Mouse (Mus musculus): ENCODE data around the gene Eng.

- TF ChIP-seq POLR2A (IDR thresholded peaks at IDR 0.05; ENCODE audit: insufficient read length, low read depth) (no peak), SRF (IDR thresholded peaks at IDR 0.05; ENCODE audit: control insufficient read depth, insufficient read length, low read depth) (no peak), POLR2AphosphoS2 (IDR thresholded peaks at IDR 0.05; ENCODE audit: insufficient read length, low read depth) (no peak), REST (IDR thresholded peaks at IDR 0.05; ENCODE audit: insufficient read depth, insufficient read length) (no peak), MYOD1 (IDR thresholded peaks at IDR 0.05; ENCODE audit: control insufficient read depth in 1 of 3, insufficient read length in 2 of 3, low read depth in 2 of 3) (no peak), MAX (IDR thresholded peaks at IDR 0.05; ENCODE audit: low read depth) (no peak), USF1 (IDR thresholded peaks at IDR 0.05; ENCODE audit: low read depth) (no peak), E2F4 (IDR thresholded peaks at IDR 0.05; ENCODE audit: insufficient read depth) (no peak), TCF3 (IDR thresholded peaks at IDR 0.05; ENCODE audit: insufficient read length, low read depth) (no peak), MYOG (IDR thresholded peaks at IDR 0.05; ENCODE audit: control insufficient read depth in 1 of 3, insufficient read depth in 1 of 3, insufficient read length in 2 of 3, low read depth in 2 of 3) (no peak), CEBPB (IDR thresholded peaks at IDR 0.05; ENCODE audit: insufficient read depth, poor library complexity, severe bottlenecking) (no peak), TCF12 (IDR thresholded peaks at IDR 0.05; ENCODE audit: insufficient read depth, poor library complexity, severe bottlenecking) (no peak)
These were observed 9.0 kb downstream of the Eng start for GRCm38 (mm10) chr2:32655394-32655744.
